20 mouse cellular contexts compared by ENCODE assay signal in the genomic region with DNA sequence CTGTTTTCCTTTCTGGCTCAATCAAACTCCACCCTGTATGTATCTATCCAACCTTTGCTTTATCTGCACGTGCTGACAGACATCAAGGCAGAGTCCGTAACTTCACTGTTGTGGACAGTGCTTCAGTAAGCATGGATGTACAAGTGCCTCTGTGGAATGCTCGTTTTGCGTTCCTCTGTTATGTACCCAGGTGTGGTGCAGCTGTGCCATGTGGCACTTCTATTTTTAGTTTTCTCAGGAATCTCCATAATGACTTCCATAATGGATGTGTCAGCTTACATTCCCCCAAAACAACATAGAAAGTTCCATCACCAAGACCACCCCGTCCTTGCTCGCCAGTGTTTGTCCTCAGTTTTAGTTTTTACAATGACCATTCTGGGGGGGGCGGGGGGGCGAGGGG.
DNase-seq lines count a peak whose midpoint lies in the region; ATAC-seq lines count a peak whose summit lies in the region.
"Had no signal": no experiment of that assay in that cellular context is flagged by ENCODE, and none has a peak within 500 bp of the region (broad histone marks: within the 10 kb centered on the region; RNA-seq: fewer than 3 reads in every experiment).

No protein-coding gene starts in this region.

- H3K4me3 ChIP-seq in embryonic facial prominence, embryonic 11.5 days (ENCODE audit: low read depth, low read length) = no peak overlapping the region
- no peak overlapping the region for H3K4me3 ChIP-seq in limb, embryonic 10.5 days
- H3K4me3 ChIP-seq: forebrain, embryonic 12.5 days; gastrocnemius, adult 2 months; hindbrain, embryonic 12.5 days had no signal

- WGBS in embryonic facial prominence, embryonic 11.5 days = 48% methylated on average over 8 of the region's 8 CpGs
- 65% methylated on average over 8 of the region's 8 CpGs for WGBS in limb, embryonic 10.5 days

- H3K4me2 ChIP-seq in embryonic facial prominence, embryonic 11.5 days (ENCODE audit: low read depth, low read length) = no peak overlapping the region
- H3K4me2 ChIP-seq: forebrain, embryonic 12.5 days; hindbrain, embryonic 12.5 days had no signal

- ATAC-seq in embryonic facial prominence, embryonic 11.5 days (replicated peaks; ENCODE audit: insufficient number of reproducible peaks, low FRiP score, low TSS enrichment, low read depth) = no peak
- ATAC-seq: forebrain, embryonic 16.5 days; hindbrain, embryonic 16.5 days; inflammation-experienced regulatory T-cells, adult 6 months had no signal

- no peaks in the 10 kb centered on the region for H3K4me1 ChIP-seq in embryonic facial prominence, embryonic 11.5 days (ENCODE audit: control insufficient read depth, insufficient read depth, low read length)
- peaks cover 76% of the 10 kb centered on the region for H3K4me1 ChIP-seq in limb, embryonic 10.5 days
- H3K4me1 ChIP-seq: hindbrain, embryonic 12.5 days had no signal

- H3K36me3 ChIP-seq in embryonic facial prominence, embryonic 11.5 days (replicated peaks; ENCODE audit: control insufficient read depth, insufficient read depth, low read depth, low read length) = no peaks in the 10 kb centered on the region
- no peaks in the 10 kb centered on the region for H3K36me3 ChIP-seq in limb, embryonic 10.5 days
- H3K36me3 ChIP-seq: forebrain, embryonic 12.5 days; hindbrain, embryonic 12.5 days had no signal

- no peak overlapping the region for H3K27ac ChIP-seq in embryonic facial prominence, embryonic 11.5 days (replicated peaks; ENCODE audit: low read depth, low read length)
- H3K27ac ChIP-seq in limb, embryonic 10.5 days = peak overlapping the region; percentile 64; the same call in 1 of the 2 replicates
- H3K27ac ChIP-seq: forebrain, embryonic 12.5 days; gastrocnemius, adult 2 months; hindbrain, embryonic 12.5 days had no signal

- H3K9ac ChIP-seq in embryonic facial prominence, embryonic 11.5 days (replicated peaks; ENCODE audit: low read length) = no peak overlapping the region
- H3K9ac ChIP-seq: forebrain, embryonic 12.5 days; hindbrain, embryonic 12.5 days had no signal

- peak; percentile 57 for DNase-seq in embryo, embryonic 11 days
- DNase-seq in embryo, embryonic 9.5 days (ENCODE audit: extremely low spot score) = no peak
- DNase-seq in embryonic facial prominence, embryonic 11.5 days (ENCODE audit: low spot score) = peak; percentile 63
- no peak for DNase-seq in limb, embryonic 10.5 days (ENCODE audit: low spot score)
- DNase-seq in kidney, postnatal 36 days = no peak
- DNase-seq in cerebellum, postnatal 4 days (ENCODE audit: low spot score in 2 of 2) = no peak
- DNase-seq in right cerebral cortex, postnatal 14 days = no peak
- DNase-seq: adrenal gland, postnatal 10 days; cerebellum, adult 11-12 months; cerebellum, adult 9-10 months; cerebellum, postnatal 25 days; gastrocnemius, adult 2 months; gastrocnemius, postnatal 25 days; heart, postnatal 10 days; heart, postnatal 4 days had no signal

- no peaks in the 10 kb centered on the region for H3K9me3 ChIP-seq in embryonic facial prominence, embryonic 11.5 days (replicated peaks; ENCODE audit: control insufficient read depth, low read length)
- no peaks in the 10 kb centered on the region for H3K9me3 ChIP-seq in limb, embryonic 10.5 days (replicated peaks)
- H3K9me3 ChIP-seq: forebrain, embryonic 12.5 days; hindbrain, embryonic 12.5 days had no signal

- H3K27me3 ChIP-seq in embryonic facial prominence, embryonic 11.5 days (ENCODE audit: control insufficient read depth, insufficient read depth, low read length) = no peaks in the 10 kb centered on the region
- no peaks in the 10 kb centered on the region for H3K27me3 ChIP-seq in limb, embryonic 10.5 days (ENCODE audit: low read depth, poor library complexity, severe bottlenecking)
- H3K27me3 ChIP-seq: hindbrain, embryonic 12.5 days had no signal

Comparison
In these comparisons a context has a peak if more than half of its experiments do, and no peak if none do; other contexts are left out.
1. DNase-seq: peak in embryo, embryonic 11 days (single experiment) and embryonic facial prominence, embryonic 11.5 days (single experiment); none in embryo, embryonic 9.5 days (single experiment), limb, embryonic 10.5 days (single experiment), kidney, postnatal 36 days (0 of 2), cerebellum, postnatal 4 days (0 of 2) and right cerebral cortex, postnatal 14 days (single experiment).